Mouse (Mus musculus) hindbrain, embryonic 11.5 days (tissue): ENCODE measurements around the gene Ethe1. TPM values are rescaled to one million over a fixed set of nuclear protein-coding genes. Genes with fewer than 3 reads are reported as not detected.

Experiments used
- ATAC-seq: fragments of 200-750 bp; cut with Nextera tagmentation; 2 replicates; pipeline ENCODE4 v1.8.0; 2017; ENCODE audit warnings: mild to moderate bottlenecking, moderate TSS enrichment, moderate library complexity; ENCODE audit not compliant: low FRiP score
- DNase-seq: peaks from one replicate; pipeline ENCODE4 v3.0.0-alpha.2; 2015; ENCODE audit warnings: low spot score
- H3K27ac ChIP-seq: fragments of 300-500 bp; sonication (generic); 2 replicates; pipeline ENCODE4 v1.5.1; 2014; ENCODE audit warnings: mild to moderate bottlenecking, low read depth, low read length
- H3K27me3 ChIP-seq: fragments of 300-500 bp; sonication (generic); 2 replicates; pipeline ENCODE4 v1.6.1; 2014; ENCODE audit warnings: mild to moderate bottlenecking, low read length, moderate library complexity, mixed read lengths; ENCODE audit not compliant: control insufficient read depth, insufficient read depth
- H3K36me3 ChIP-seq: fragments of 300-500 bp; sonication (generic); 2 replicates; pipeline ENCODE4 v1.6.1; 2014; ENCODE audit warnings: mild to moderate bottlenecking, low read length, moderate library complexity, mixed read lengths; ENCODE audit not compliant: control insufficient read depth, insufficient read depth
- H3K4me1 ChIP-seq: fragments of 300-500 bp; sonication (generic); replicated peaks from 2 replicates; pipeline ENCODE4 v1.6.1; 2014; ENCODE audit warnings: low read length, mixed read lengths; ENCODE audit not compliant: control insufficient read depth, insufficient read depth
- H3K4me2 ChIP-seq: fragments of 300-500 bp; sonication (generic); replicated peaks from 2 replicates; pipeline ENCODE4 v1.6.1; 2014; ENCODE audit warnings: mild to moderate bottlenecking, low read depth, low read length
- H3K4me3 ChIP-seq: fragments of 300-500 bp; sonication (generic); 2 replicates; pipeline ENCODE4 v1.5.1; 2014; ENCODE audit warnings: low read depth, low read length
- H3K9ac ChIP-seq: fragments of 300-500 bp; sonication (generic); 2 replicates; pipeline ENCODE4 v1.6.1; 2014; ENCODE audit warnings: low read depth, low read length
- H3K9me3 ChIP-seq: fragments of 300-500 bp; sonication (generic); 2 replicates; pipeline ENCODE4 v1.6.1; 2016; ENCODE audit warnings: low read length; ENCODE audit not compliant: control insufficient read depth
- WGBS: fragments of 180-500 bp; shearing (Covaris S2); extraction: QIAGEN DNeasy Blood & Tissue Kit; methylation state at CpG from one replicate; pipeline ENCODE4 v1.1.7; 2014; 5-methylcytosine and 5-hydroxymethylcytosine counted together
- polyA plus RNA-seq: library from polyadenylated mRNA; unstranded; fragments of >200 nt; fragmentation: Nextera tagmentation; extraction: Ambion mirVana; gene quantifications from 2 replicates; pipeline ENCODE4 v1.2.1, GENCODE M21; 2014

Ethe1 gene
- polyA plus RNA-seq, 1 experiment from 2014 or later: 19.8 TPM

DNA sequence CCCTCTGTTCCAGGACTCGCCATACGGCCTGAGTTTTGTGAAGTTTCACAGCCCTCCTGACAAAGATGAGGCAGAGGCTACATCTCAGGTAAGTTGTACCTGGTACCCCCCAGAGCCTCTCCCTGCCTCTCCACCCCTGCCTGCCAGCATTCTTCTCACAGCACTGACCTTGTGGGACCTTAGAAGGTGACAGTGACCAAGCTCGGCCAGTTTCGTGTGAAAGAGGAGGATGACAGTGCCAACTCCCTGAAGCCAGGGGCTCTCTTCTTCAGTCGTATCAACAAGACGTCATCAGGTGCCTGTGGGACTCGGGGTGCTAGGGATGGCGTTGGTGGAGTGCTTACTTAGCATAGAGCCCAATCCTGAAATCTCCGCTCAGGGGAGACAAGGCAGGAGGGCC, 21.1 kb upstream of the Ethe1 start:
- H3K9ac ChIP-seq: no peak overlapping the region
- WGBS: 95% methylated on average over 9 of the region's 9 CpGs
- no peaks in the 10 kb centered on the region for H3K27me3 ChIP-seq
- no peaks in the 10 kb centered on the region for H3K4me1 ChIP-seq
- peaks cover 12% of the 10 kb centered on the region for H3K36me3 ChIP-seq
- H3K27ac ChIP-seq: no peak overlapping the region
- H3K4me2 ChIP-seq: no peak overlapping the region
- DNase-seq: no peak
- H3K4me3 ChIP-seq: no peak overlapping the region
- H3K9me3 ChIP-seq: no peaks in the 10 kb centered on the region
- no peak for ATAC-seq

GRCm38 (mm10) chr7:24568512-24568911, 18.8 kb upstream of the Ethe1 start:
- Histone ChIP-seq H3K4me1 (no peaks in the 10 kb centered on the region), H3K27ac (no peak overlapping the region), H3K36me3 (peaks cover 12% of the 10 kb centered on the region), H3K4me3 (no peak overlapping the region), H3K9me3 (no peaks in the 10 kb centered on the region), H3K9ac (no peak overlapping the region), H3K4me2 (no peak overlapping the region), H3K27me3 (no peaks in the 10 kb centered on the region)
- WGBS: 90% methylated on average over 4 of the region's 4 CpGs
- no peak for ATAC-seq
- DNase-seq: no peak

DNA sequence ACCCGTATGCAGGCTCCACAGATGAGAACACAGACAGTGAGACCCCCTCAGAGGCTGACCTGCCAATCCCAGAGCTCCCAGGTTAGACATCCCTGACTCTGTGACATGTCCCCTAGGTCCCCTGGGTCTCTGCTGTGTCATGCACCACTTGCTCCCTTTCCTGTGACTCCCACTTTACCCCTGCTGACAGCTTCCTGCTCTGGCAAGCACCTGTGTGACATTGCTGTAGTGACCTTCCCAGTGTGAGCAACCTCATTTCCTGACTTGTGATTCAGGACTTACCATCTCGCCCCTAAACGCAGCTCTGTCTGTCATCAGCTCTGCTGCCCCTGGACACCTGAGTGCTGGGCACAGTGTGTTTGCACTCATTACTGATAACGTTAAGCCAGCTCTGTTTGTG, 16.3 kb upstream of the Ethe1 start:
- ATAC-seq: no peak
- peaks cover 12% of the 10 kb centered on the region for H3K36me3 ChIP-seq
- DNase-seq: no peak
- no peak overlapping the region for H3K4me3 ChIP-seq
- H3K4me1 ChIP-seq: no peaks in the 10 kb centered on the region
- H3K27ac ChIP-seq: no peak overlapping the region
- H3K9ac ChIP-seq: no peak overlapping the region
- H3K27me3 ChIP-seq: no peaks in the 10 kb centered on the region
- no peaks in the 10 kb centered on the region for H3K9me3 ChIP-seq
- no peak overlapping the region for H3K4me2 ChIP-seq
- 84% methylated on average over 4 of the region's 4 CpGs for WGBS

DNA sequence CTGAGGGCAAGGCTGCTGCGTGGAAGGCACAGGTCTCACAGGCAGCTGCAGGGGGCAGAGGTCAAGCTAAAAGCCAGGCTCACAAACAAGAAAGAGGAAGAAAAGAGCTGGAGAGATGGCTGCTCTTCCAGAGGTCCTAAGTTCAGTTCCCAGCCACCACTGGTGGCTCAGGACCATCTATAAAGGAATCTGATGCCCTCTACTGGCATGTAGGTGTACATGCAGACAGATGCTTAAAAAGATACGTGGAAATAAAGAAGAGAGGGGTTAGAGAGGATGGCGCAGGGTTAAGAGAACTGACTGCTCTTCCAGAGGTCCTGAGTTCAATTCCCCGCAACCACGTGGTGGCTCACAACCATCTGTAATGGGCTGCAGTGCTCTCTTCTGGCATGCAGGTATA, 14.9 kb upstream of the Ethe1 start:
- WGBS: 59% methylated on average over 5 of the region's 5 CpGs
- ATAC-seq: 0 out of 2 replicates have a peak, but pooled peaks have one; percentile 11
- no peak overlapping the region for H3K9ac ChIP-seq

GRCm38 (mm10) chr7:24574224-24574796, 13.0 kb upstream of the Ethe1 start:
- no peak overlapping the region for H3K4me3 ChIP-seq
- H3K4me2 ChIP-seq: no peak overlapping the region
- ATAC-seq (no peak), DNase-seq (no peak)
- H3K27me3 ChIP-seq: no peaks in the 10 kb centered on the region
- no peaks in the 10 kb centered on the region for H3K4me1 ChIP-seq
- no peaks in the 10 kb centered on the region for H3K9me3 ChIP-seq
- H3K36me3 ChIP-seq: no peaks in the 10 kb centered on the region
- no peak overlapping the region for H3K27ac ChIP-seq
- 60% methylated on average over 12 of the region's 12 CpGs for WGBS
- H3K9ac ChIP-seq: no peak overlapping the region

More for the DNA sequence above, 14.9 kb upstream of the Ethe1 start:
- peak; percentile 27 for DNase-seq
- Histone ChIP-seq H3K4me3 (no peak overlapping the region), H3K9me3 (no peaks in the 10 kb centered on the region), H3K27ac (no peak overlapping the region), H3K4me2 (no peak overlapping the region), H3K27me3 (no peaks in the 10 kb centered on the region), H3K4me1 (no peaks in the 10 kb centered on the region), H3K36me3 (peaks cover 5% of the 10 kb centered on the region)

- Histone ChIP-seq H3K36me3 (no peaks in the 10 kb centered on the region), H3K27ac (no peak overlapping the region), H3K4me1 (no peaks in the 10 kb centered on the region), H3K4me2 (no peak overlapping the region), H3K9me3 (no peaks in the 10 kb centered on the region), H3K27me3 (no peaks in the 10 kb centered on the region), H3K4me3 (no peak overlapping the region), H3K9ac (no peak overlapping the region)
- no peak for ATAC-seq
- no peak for DNase-seq
- WGBS: 90% methylated on average over 10 of the region's 10 CpGs
Observed at GRCm38 (mm10) chr7:24577811-24578210, 9.5 kb upstream of the Ethe1 start.

GRCm38 (mm10) chr7:24584876-24585275, 2.5 kb upstream of the Ethe1 start:
- Histone ChIP-seq H3K4me2 (no peak overlapping the region), H3K9ac (no peak overlapping the region), H3K4me3 (no peak overlapping the region), H3K27me3 (peaks cover 26% of the 10 kb centered on the region), H3K9me3 (no peaks in the 10 kb centered on the region), H3K36me3 (no peaks in the 10 kb centered on the region), H3K27ac (no peak overlapping the region), H3K4me1 (no peaks in the 10 kb centered on the region)
- DNase-seq (no peak), ATAC-seq (no peak)
- 89% methylated on average over 6 of the region's 6 CpGs for WGBS

DNA sequence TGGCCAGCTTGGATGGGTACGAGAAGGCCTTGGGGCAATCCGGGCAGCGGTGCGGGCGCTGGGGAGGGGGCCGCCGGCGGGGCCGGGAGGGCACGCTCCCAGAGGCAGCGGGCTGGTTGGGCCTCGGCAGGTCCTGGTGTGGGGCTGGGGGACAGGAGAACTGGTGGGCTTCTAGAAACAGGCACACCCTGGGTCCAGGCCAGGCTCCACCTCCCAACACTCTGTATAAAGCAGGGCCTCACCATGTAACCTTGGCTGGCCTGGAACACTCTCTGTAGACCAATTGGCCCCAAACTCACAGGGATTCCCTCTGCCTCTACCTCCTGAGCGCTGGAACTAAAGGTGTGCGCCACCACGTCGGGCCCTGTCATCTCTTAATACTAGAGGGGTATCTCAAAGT, 1.3 kb upstream of the Ethe1 start:
- Histone ChIP-seq H3K9ac (no peak overlapping the region), H3K4me1 (no peaks in the 10 kb centered on the region), H3K4me3 (no peak overlapping the region), H3K27me3 (peaks cover 26% of the 10 kb centered on the region), H3K9me3 (no peaks in the 10 kb centered on the region), H3K27ac (no peak overlapping the region), H3K4me2 (no peak overlapping the region), H3K36me3 (no peaks in the 10 kb centered on the region)
- ATAC-seq (peak; percentile 38; the same call in 1 of the 2 replicates), DNase-seq (no peak)
- WGBS: 31% methylated on average over 16 of the region's 16 CpGs

- Histone ChIP-seq H3K4me1 (no peaks in the 10 kb centered on the region), H3K9me3 (no peaks in the 10 kb centered on the region), H3K27me3 (peaks cover 26% of the 10 kb centered on the region), H3K4me3 (peak overlapping the region; percentile 40), H3K9ac (peak overlapping the region; percentile 59; the same call in 1 of the 2 replicates), H3K27ac (no peak overlapping the region), H3K4me2 (peak overlapping the region; percentile 74), H3K36me3 (no peaks in the 10 kb centered on the region)
- ATAC-seq (peak; percentile 58), DNase-seq (no peak)
- 3% methylated on average over 8 of the region's 8 CpGs for WGBS
Observed at GRCm38 (mm10) chr7:24586828-24587227, 515 bp upstream of the Ethe1 start.
